Comparison of ENCODE assay signal across 14 mouse cellular contexts in the genomic region with DNA sequence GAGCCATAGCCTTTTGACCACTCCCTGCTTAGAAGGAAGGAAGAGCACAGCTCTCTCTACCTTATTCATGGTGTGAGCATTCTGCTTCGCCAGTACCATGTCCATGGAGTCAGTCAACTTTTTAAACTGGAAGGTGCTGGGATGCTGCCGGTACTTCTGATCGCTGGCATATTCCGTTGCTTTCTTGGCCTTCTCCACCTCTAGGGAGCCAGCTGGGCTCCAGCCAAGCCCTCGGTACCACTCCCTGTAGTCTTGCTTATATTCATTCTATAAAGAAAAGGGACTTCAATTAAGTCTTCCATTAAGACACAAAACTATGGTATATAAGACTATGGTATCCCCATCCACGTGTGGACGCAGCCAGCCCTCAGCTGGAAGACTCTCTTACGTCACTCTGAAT.
DNase-seq lines count a peak whose midpoint lies in the region.
"Had no signal": no experiment of that assay in that cellular context is flagged by ENCODE, and none has a peak within 500 bp of the region (broad histone marks: within the 10 kb centered on the region; RNA-seq: fewer than 3 reads in every experiment).

No protein-coding gene starts in this region.

- peak; percentile 7 for DNase-seq in adrenal gland, postnatal 10 days
- no peak for DNase-seq in adrenal gland, adult (ENCODE audit: inconsistent age in 2 of 2, low spot score in 1 of 2)
- peak; percentile 46 to 48 for DNase-seq in cerebellum, postnatal 14 days
- no peak for DNase-seq in cerebellum, postnatal 4 days (ENCODE audit: low spot score in 2 of 2)
- peak; percentile 29 for DNase-seq in gastrocnemius, postnatal 10 days
- no peak for DNase-seq in gastrocnemius, postnatal 25 days
- DNase-seq: adrenal gland, adult 2 months; adrenal gland, postnatal 14 days; adrenal gland, postnatal 36 days; B cell, adult 2 months; cerebellum, adult 8-10 months; cerebellum, adult 9-11 months; cerebellum, postnatal 36 days; forebrain, postnatal 0 days had no signal

Comparison
In these comparisons a context has a peak if more than half of its experiments do, and no peak if none do; other contexts are left out.
1. DNase-seq: peak in adrenal gland, postnatal 10 days (single experiment), cerebellum, postnatal 14 days (2 of 2) and gastrocnemius, postnatal 10 days (single experiment); none in adrenal gland, adult (0 of 2), cerebellum, postnatal 4 days (0 of 2) and gastrocnemius, postnatal 25 days (single experiment).